In genomic region chr6:129181249-129181648, GRCm38 (mm10) we compare ENCODE assay signal across 8 mouse cellular contexts. TPM values are rescaled to one million over a fixed set of nuclear protein-coding genes. Genes with fewer than 3 reads are reported as not detected.
DNase-seq lines count a peak whose midpoint lies in the region; ATAC-seq and TF ChIP-seq lines count a peak whose summit lies in the region.

No protein-coding gene starts in this region.

- H3K4me2 ChIP-seq in liver, embryonic 11.5 days = peak overlapping the region; percentile 72
- peak overlapping the region; percentile 54 for H3K4me2 ChIP-seq in stomach, embryonic 16.5 days (ENCODE audit: low read depth, low read length)

- ATAC-seq in liver, embryonic 11.5 days (replicated peaks; ENCODE audit: low FRiP score) = no peak
- ATAC-seq in stomach, embryonic 16.5 days (ENCODE audit: insufficient read depth, low FRiP score) = no peak

- no peaks in the 10 kb centered on the region for H3K9me3 ChIP-seq in heart, embryonic 10.5 days
- H3K9me3 ChIP-seq in liver, embryonic 11.5 days (ENCODE audit: control insufficient read depth, low read length) = no peaks in the 10 kb centered on the region
- H3K9me3 ChIP-seq in stomach, embryonic 16.5 days (replicated peaks; ENCODE audit: control insufficient read depth, low read length) = no peaks in the 10 kb centered on the region

- peak overlapping the region; percentile 47 for H3K4me3 ChIP-seq in heart, embryonic 10.5 days
- H3K4me3 ChIP-seq in testis, adult 2 months (ENCODE audit: control insufficient read depth, low read depth, low read length) = no peak overlapping the region
- peak overlapping the region; percentile 58 for H3K4me3 ChIP-seq in liver, embryonic 11.5 days (ENCODE audit: low read depth, low read length)
- H3K4me3 ChIP-seq in stomach, embryonic 16.5 days (replicated peaks; ENCODE audit: low read length) = peak overlapping the region; percentile 69

- WGBS in heart, embryonic 10.5 days = 8% methylated on average over 1 of the region's 1 CpGs
- 17% methylated on average over 1 of the region's 1 CpGs for WGBS in liver, embryonic 11.5 days
- WGBS in stomach, embryonic 16.5 days = 9% methylated on average over 1 of the region's 1 CpGs

- H3K4me1 ChIP-seq in heart, embryonic 10.5 days = no peaks in the 10 kb centered on the region
- no peaks in the 10 kb centered on the region for H3K4me1 ChIP-seq in testis, adult 2 months (ENCODE audit: control insufficient read depth, insufficient read depth, low read length)
- no peaks in the 10 kb centered on the region for H3K4me1 ChIP-seq in liver, embryonic 11.5 days (replicated peaks; ENCODE audit: control insufficient read depth, insufficient read depth, low read length)
- H3K4me1 ChIP-seq in stomach, embryonic 16.5 days (ENCODE audit: control insufficient read depth, insufficient read depth, low read length) = peaks cover 6% of the 10 kb centered on the region; the same call in 1 of the 2 replicates

- H3K27me3 ChIP-seq in heart, embryonic 10.5 days (ENCODE audit: insufficient read depth, poor library complexity, severe bottlenecking) = no peaks in the 10 kb centered on the region
- no peaks in the 10 kb centered on the region for H3K27me3 ChIP-seq in testis, adult 2 months (ENCODE audit: control insufficient read depth, insufficient read depth, low read length)
- no peaks in the 10 kb centered on the region for H3K27me3 ChIP-seq in liver, embryonic 11.5 days (replicated peaks; ENCODE audit: control insufficient read depth, insufficient read depth, low read length)
- H3K27me3 ChIP-seq in stomach, embryonic 16.5 days (ENCODE audit: control insufficient read depth, insufficient read depth, low read length) = no peaks in the 10 kb centered on the region

- DNase-seq in heart, embryonic 10.5 days (ENCODE audit: low spot score) = no peak
- no peak for DNase-seq in heart, adult 8-10 months (ENCODE audit: low spot score)
- no peak for DNase-seq in testis, postnatal 10 days (ENCODE audit: low spot score)
- no peak for DNase-seq in liver, embryonic 11.5 days (ENCODE audit: low spot score)
- no peak for DNase-seq in left cerebral cortex, adult 18-20 months (ENCODE audit: low spot score in 2 of 2)
- DNase-seq in adrenal gland, postnatal 4 days (ENCODE audit: low spot score in 2 of 2) = no peak

- H3K36me3 ChIP-seq in heart, embryonic 10.5 days = peaks cover 3% of the 10 kb centered on the region; the same call in 1 of the 2 replicates
- no peaks in the 10 kb centered on the region for H3K36me3 ChIP-seq in testis, adult 2 months (ENCODE audit: control insufficient read depth, insufficient read depth, low read length)
- H3K36me3 ChIP-seq in liver, embryonic 11.5 days (ENCODE audit: control insufficient read depth, insufficient read depth, low read length) = no peaks in the 10 kb centered on the region
- peaks cover 6% of the 10 kb centered on the region; the same call in 1 of the 2 replicates for H3K36me3 ChIP-seq in stomach, embryonic 16.5 days (ENCODE audit: control insufficient read depth, insufficient read depth, low read length)

- H3K9ac ChIP-seq in liver, embryonic 11.5 days (ENCODE audit: low read depth, low read length) = peak overlapping the region; percentile 63
- peak overlapping the region; percentile 87 for H3K9ac ChIP-seq in stomach, embryonic 16.5 days (ENCODE audit: low read length)

- TF ChIP-seq POLR2A in testis, adult 2 months (IDR thresholded peaks at IDR 0.05; ENCODE audit: control insufficient read depth, low read depth, low read length) = no peak

- TF ChIP-seq CTCF in testis, adult 2 months (IDR thresholded peaks at IDR 0.05; ENCODE audit: control insufficient read depth, insufficient read depth, insufficient replicate concordance, low read depth, low read length) = no peak

- H3K27ac ChIP-seq in heart, embryonic 10.5 days = peak overlapping the region; percentile 88
- H3K27ac ChIP-seq in testis, adult 2 months (ENCODE audit: control insufficient read depth, insufficient read depth, low read depth, low read length) = peak overlapping the region; percentile 83; the same call in 1 of the 2 replicates
- H3K27ac ChIP-seq in liver, embryonic 11.5 days (ENCODE audit: low read depth, low read length) = peak overlapping the region; percentile 63; the same call in 1 of the 2 replicates
- H3K27ac ChIP-seq in stomach, embryonic 16.5 days (ENCODE audit: low read length) = peak overlapping the region; percentile 99

RNA-seq across cellular contexts. Expression of gene Clec2d, which starts 0.8 kb away (rescaled TPM):
- polyA plus RNA-seq in heart, embryonic 10.5 days (2016; fragmentation: Nextera tagmentation; extraction: Ambion mirVana) = not detected in 2 replicates
- total RNA-seq in heart, adult 8-10 months (2022) = 10 to 100 TPM; 28.4 to 43.3 (median 34.1) TPM
- 4.5 and 4.9 TPM in 2 replicates for polyA plus RNA-seq in testis, adult 2 months (2012; rRNA removed)
- polyA plus RNA-seq in liver, embryonic 11.5 days (2014; fragmentation: Nextera tagmentation; extraction: Ambion mirVana) = not detected in 2 replicates
- polyA plus RNA-seq in stomach, embryonic 16.5 days (2015; fragmentation: Nextera tagmentation; extraction: Ambion mirVana) = 0.72 and 0.81 TPM in 2 replicates
- total RNA-seq in left cerebral cortex, adult 18-20 months (2021) = 1 to 10 TPM; 6.2 to 8.1 TPM
- total RNA-seq in adrenal gland, postnatal 4 days (2021) = 10 to 100 TPM; 34.7 to 49.1 TPM
